Mouse (Mus musculus) kidney, embryonic 14.5 days (tissue): ENCODE results near the gene Hlx. TPM values are rescaled to one million over a fixed set of nuclear protein-coding genes. Genes with fewer than 3 reads are reported as not detected.

ENCODE experiments used
- ATAC-seq: fragments of 200-750 bp; cut with Nextera tagmentation; 2 replicates; pipeline ENCODE4 v1.8.0; 2017; ENCODE audit warnings: moderate number of reproducible peaks, mild to moderate bottlenecking, moderate TSS enrichment, moderate library complexity; ENCODE audit not compliant: low FRiP score, low TSS enrichment
- H3K27ac ChIP-seq: fragments of 300-500 bp; sonication (generic); 2 replicates; pipeline ENCODE4 v1.5.1; 2014; ENCODE audit warnings: low read depth, mild to moderate bottlenecking, low read length, moderate library complexity, mixed read lengths
- H3K27me3 ChIP-seq: fragments of 300-500 bp; sonication (generic); 2 replicates; pipeline ENCODE4 v1.6.1; 2014; ENCODE audit warnings: mild to moderate bottlenecking, low read length; ENCODE audit not compliant: control insufficient read depth, insufficient read depth
- H3K36me3 ChIP-seq: fragments of 300-500 bp; sonication (generic); 2 replicates; pipeline ENCODE4 v1.6.1; 2014; ENCODE audit warnings: low read length, mixed read lengths; ENCODE audit not compliant: control insufficient read depth, insufficient read depth
- H3K4me1 ChIP-seq: fragments of 300-500 bp; sonication (generic); 2 replicates; pipeline ENCODE4 v1.6.1; 2014; ENCODE audit warnings: low read length, mixed read lengths; ENCODE audit not compliant: control insufficient read depth, insufficient read depth
- H3K4me2 ChIP-seq: fragments of 300-500 bp; sonication (generic); replicated peaks from 2 replicates; pipeline ENCODE4 v1.6.1; 2014; ENCODE audit warnings: low read depth, mild to moderate bottlenecking, low read length
- H3K4me3 ChIP-seq: fragments of 300-500 bp; sonication (generic); 2 replicates; pipeline ENCODE4 v1.5.1; 2014; ENCODE audit warnings: mild to moderate bottlenecking, low read length
- H3K9ac ChIP-seq: fragments of 300-500 bp; sonication (generic); 2 replicates; pipeline ENCODE4 v1.6.1; 2014; ENCODE audit warnings: low read depth, mild to moderate bottlenecking, low read length, moderate library complexity
- H3K9me3 ChIP-seq: fragments of 300-500 bp; sonication (generic); 2 replicates; pipeline ENCODE4 v1.6.1; 2016; ENCODE audit warnings: low read length; ENCODE audit not compliant: control insufficient read depth
- WGBS: fragments of 180-500 bp; shearing (Covaris S2); extraction: QIAGEN DNeasy Blood & Tissue Kit; methylation state at CpG from one replicate; pipeline ENCODE4 v1.1.7; 2014; 5-methylcytosine and 5-hydroxymethylcytosine counted together
- polyA plus RNA-seq: library from polyadenylated mRNA; unstranded; fragments of >200 nt; fragmentation: Nextera tagmentation; extraction: Ambion mirVana; gene quantifications from 2 replicates; pipeline ENCODE4 v1.2.1, GENCODE M21; 2014

The Hlx gene
- polyA plus RNA-seq, 1 experiment from 2014 or later = 8.0 TPM

DNA sequence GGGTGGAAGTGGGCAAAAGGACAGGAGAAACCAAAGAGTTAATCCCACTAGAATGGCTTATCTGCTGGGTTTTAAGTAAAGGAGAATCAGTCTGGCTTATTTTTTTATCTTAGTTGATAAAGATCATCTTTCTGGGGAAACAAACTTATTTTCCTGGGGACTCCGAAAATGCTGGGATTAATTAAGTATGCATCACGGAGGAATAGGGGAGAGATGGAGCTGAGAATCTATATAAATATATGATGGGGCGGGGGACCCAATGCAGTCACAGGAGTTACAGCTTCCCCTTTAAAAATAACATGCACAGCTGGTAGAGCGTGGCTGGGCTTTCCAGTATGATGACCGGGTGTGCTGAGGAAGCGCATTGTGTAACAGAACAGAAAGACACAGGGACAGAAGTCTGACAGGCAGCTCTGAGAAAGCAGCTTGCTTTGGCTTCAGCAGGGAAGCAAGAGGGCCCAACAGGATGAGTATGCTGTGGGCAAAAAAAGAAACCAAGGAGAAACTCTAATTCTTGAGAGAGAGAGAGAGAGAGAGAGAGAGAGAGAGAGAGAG lies 3.8 kb downstream of the Hlx start:
- H3K4me2 ChIP-seq = peak overlapping the region; percentile 24
- H3K9me3 ChIP-seq = no peaks in the 10 kb centered on the region
- H3K27ac ChIP-seq = no peak overlapping the region
- H3K4me1 ChIP-seq = peaks cover 22% of the 10 kb centered on the region; the same call in 1 of the 2 replicates
- H3K36me3 ChIP-seq = no peaks in the 10 kb centered on the region
- WGBS = 2% methylated on average over 6 of the region's 6 CpGs
- H3K4me3 ChIP-seq = peak overlapping the region; percentile 58; the same call in 1 of the 2 replicates
- H3K27me3 ChIP-seq = peaks cover 89% of the 10 kb centered on the region
- ATAC-seq = no peak
- H3K9ac ChIP-seq = no peak overlapping the region

DNA sequence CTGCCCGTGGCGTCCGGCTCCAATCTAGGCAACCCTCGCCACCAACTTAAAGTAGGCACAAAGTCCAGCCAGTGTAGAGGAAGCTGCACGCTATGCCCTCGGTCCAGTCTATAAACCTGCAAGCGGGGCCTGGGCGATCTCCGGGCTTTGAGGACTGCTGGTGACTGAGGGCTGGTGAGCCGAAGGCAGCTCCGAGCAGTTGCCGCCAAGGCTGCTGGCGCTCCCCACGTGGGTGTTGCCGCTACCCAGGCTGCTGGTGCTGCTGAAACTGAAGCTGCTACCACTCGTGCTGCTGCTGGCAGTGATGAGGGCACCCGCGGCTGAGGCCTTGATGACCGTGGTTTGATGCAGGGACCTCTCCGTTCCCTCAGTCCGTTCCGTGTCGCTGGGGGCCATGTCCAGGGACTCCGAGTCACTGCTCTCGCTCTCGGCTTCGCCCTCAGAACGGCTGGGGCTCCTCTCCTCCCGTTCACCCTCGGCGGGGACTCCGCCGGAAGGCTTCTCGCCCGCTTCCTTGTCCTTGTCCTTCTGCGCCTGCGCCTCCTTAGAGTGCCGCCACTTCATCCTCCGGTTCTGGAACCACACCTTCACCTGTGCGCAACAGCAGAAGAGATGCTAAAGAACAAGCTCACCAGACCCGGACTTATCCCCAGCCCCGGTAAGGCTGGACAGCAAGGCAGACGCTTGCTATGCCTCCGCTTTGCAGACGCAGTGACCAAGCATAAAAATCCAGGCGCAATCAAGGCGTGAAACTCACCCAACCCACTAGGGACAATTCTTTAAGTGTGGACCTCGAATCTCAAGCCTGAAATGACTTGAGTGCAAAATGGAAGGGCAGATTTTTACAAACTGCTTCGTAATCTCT lies 4.8 kb downstream of the Hlx start:
- H3K9ac ChIP-seq = peak overlapping the region; percentile 5; the same call in 1 of the 2 replicates
- no peak overlapping the region for H3K27ac ChIP-seq
- H3K36me3 ChIP-seq = no peaks in the 10 kb centered on the region
- peaks cover 89% of the 10 kb centered on the region for H3K27me3 ChIP-seq
- 3% methylated on average over 49 of the region's 49 CpGs for WGBS
- no peaks in the 10 kb centered on the region for H3K9me3 ChIP-seq
- H3K4me3 ChIP-seq = peak overlapping the region; percentile 33
- ATAC-seq = no peak
- peak overlapping the region; percentile 46 for H3K4me2 ChIP-seq
- H3K4me1 ChIP-seq = peaks cover 19% of the 10 kb centered on the region; the same call in 1 of the 2 replicates

DNA sequence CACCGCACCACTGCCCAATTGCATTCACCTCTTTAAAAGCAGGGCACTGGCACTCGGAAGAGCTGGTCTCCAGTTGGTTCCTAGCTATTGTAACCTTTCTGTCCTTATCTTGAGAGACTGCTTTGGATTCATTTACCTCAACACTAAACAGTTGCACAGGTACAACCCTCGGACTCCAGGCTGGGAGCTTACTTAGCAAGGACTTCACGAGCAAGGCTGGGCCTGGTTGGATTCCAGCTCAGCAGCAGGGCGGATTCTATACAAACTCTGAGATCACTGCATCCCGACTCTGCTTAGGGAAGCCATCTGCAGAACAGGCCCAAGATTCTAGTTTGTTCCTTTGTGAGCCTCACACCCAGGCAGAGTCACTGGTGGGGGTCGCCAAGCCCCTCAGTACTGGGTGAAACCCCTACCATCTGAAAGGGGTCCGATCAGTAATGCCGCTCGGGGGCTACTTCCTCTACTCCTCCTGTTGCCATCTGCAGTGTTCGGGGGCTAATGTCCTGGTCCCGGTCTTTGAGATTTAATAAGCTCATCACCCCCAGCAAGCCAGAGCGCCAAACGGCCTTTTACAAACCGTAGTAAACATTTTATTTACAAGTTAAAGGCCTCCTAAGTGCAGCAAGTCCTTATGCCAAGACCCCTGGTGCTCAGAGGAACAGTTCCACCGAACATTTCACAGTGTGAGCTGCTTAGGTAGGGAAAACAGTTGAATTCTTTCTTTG lies 5.7 kb downstream of the Hlx start:
- Histone ChIP-seq H3K27ac (no peak overlapping the region), H3K27me3 (peaks cover 91% of the 10 kb centered on the region), H3K4me2 (peak overlapping the region; percentile 46; the same call in 1 of the 2 replicates), H3K9ac (0 out of 2 replicates have a peak overlapping the region, but pooled peaks have one; percentile 5), H3K36me3 (no peaks in the 10 kb centered on the region), H3K4me1 (peaks cover 13% of the 10 kb centered on the region; the same call in 1 of the 2 replicates), H3K4me3 (peak overlapping the region; percentile 33; the same call in 1 of the 2 replicates), H3K9me3 (no peaks in the 10 kb centered on the region)
- ATAC-seq = no peak
- WGBS = 10% methylated on average over 16 of the region's 16 CpGs

DNA sequence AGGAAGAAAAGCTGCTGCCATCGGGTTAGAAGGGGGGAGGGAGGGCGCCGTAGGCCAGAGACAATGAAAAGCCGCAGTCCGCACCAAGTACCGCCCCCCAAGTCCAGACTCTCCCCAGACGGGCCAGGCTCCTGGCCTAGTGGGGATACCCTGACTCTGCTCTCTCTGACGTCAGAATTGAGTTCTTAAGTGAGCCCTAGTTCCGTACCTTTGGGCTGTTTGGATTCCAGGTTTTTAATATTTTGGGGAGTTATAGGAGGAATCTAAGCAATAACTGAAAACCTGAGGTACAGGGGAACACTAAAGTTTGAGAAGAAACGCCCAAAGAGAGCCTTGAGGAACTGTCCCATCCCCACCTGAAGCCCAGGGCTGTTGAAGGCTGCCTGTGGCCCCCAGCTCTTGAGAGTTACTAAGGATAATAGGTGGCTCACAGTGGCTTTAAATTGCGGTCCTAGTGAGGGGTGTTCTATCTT lies 7.1 kb downstream of the Hlx start:
- Histone ChIP-seq H3K4me2 (no peak overlapping the region), H3K4me1 (peaks cover 10% of the 10 kb centered on the region; the same call in 1 of the 2 replicates), H3K36me3 (no peaks in the 10 kb centered on the region), H3K27me3 (peaks cover 96% of the 10 kb centered on the region), H3K9ac (no peak overlapping the region), H3K4me3 (no peak overlapping the region), H3K9me3 (no peaks in the 10 kb centered on the region), H3K27ac (no peak overlapping the region)
- no peak for ATAC-seq
- 5% methylated on average over 11 of the region's 11 CpGs for WGBS

DNA sequence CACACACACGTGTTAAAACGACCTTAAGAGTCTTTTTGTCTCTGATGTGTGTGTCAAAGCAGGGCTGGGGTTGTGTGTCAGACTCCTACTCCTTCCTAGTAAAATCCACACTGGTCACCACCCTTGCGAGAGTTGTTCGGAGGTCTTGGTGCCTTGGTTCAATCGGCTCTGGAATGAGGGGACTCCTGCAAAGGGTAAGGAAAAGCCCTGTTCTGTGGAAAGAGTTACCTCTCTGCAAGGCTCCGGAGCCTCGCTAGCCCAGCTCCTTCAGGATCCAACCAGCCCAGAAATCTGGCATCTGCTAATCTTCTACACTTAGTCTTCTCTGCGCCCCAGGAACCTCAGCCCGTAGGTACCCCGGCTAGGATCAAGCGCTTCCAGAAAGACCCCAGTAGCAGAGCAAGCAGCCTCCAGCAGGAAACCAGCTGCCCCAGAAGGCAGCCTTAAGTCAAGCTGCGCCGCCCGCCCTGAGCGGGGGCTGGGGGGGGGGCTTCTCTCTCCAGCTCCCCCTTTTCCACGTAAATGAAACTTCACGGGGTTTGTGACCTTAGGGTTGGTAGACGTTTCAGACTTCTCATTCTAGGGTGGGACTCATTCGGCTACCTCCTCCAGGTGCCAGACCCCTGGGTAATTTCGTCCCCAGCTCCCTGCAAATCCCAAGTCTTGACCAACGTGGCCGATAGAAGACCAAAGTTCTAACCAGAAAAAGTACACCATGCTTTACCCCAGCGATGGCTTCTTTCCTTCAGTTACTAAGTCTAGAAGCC lies 7.7 kb downstream of the Hlx start:
- Histone ChIP-seq H3K27ac (no peak overlapping the region), H3K27me3 (peaks cover 99% of the 10 kb centered on the region), H3K4me2 (no peak overlapping the region), H3K9me3 (no peaks in the 10 kb centered on the region), H3K9ac (no peak overlapping the region), H3K4me3 (no peak overlapping the region), H3K4me1 (peaks cover 10% of the 10 kb centered on the region; the same call in 1 of the 2 replicates), H3K36me3 (no peaks in the 10 kb centered on the region)
- 3% methylated on average over 23 of the region's 23 CpGs for WGBS
- no peak for ATAC-seq

DNA sequence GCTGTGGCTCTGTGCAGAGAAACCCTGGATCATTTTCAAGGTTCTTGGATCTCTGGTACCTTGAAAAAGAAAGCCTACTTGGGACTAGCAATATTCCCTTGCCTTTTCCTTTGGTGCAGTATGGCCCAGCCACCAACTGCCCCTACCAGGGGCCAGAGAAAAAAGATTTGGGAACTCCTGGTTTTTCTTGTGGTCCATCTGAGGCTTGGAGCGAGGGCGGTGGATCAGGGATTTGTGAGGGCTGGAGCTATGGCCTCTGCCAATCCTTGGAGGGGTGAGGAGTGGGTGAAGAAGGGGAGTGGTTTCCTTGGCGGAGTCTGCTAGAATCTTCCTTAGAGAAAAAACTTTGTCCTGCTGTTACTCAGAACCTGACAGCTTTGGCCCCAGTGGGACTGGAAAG lies 8.5 kb downstream of the Hlx start:
- Histone ChIP-seq H3K9ac (no peak overlapping the region), H3K27ac (no peak overlapping the region), H3K9me3 (no peaks in the 10 kb centered on the region), H3K27me3 (peaks cover 99% of the 10 kb centered on the region), H3K4me3 (no peak overlapping the region), H3K36me3 (no peaks in the 10 kb centered on the region), H3K4me2 (no peak overlapping the region), H3K4me1 (peaks cover 10% of the 10 kb centered on the region; the same call in 1 of the 2 replicates)
- no peak for ATAC-seq
- WGBS = 17% methylated on average over 3 of the region's 3 CpGs

- under 1% methylated on average over 9 of the region's 9 CpGs for WGBS
- Histone ChIP-seq H3K9me3 (no peaks in the 10 kb centered on the region), H3K4me1 (no peaks in the 10 kb centered on the region), H3K9ac (no peak overlapping the region), H3K4me2 (no peak overlapping the region), H3K27ac (no peak overlapping the region), H3K27me3 (peaks cover 99% of the 10 kb centered on the region), H3K4me3 (no peak overlapping the region), H3K36me3 (no peaks in the 10 kb centered on the region)
- ATAC-seq = no peak
Observed at GRCm38 (mm10) chr1:184721121-184721520, 11.3 kb downstream of the Hlx start.
